In genomic region chr1:130300065-130300815, GRCm38 (mm10) we compare ENCODE assay signal across 7 mouse cellular contexts.
DNase-seq lines count a peak whose midpoint lies in the region; ATAC-seq lines count a peak whose summit lies in the region.

No protein-coding gene starts in this region.

- ATAC-seq in forebrain, embryonic 14.5 days, result peak; percentile 90
- peak; percentile 86 for ATAC-seq in liver, embryonic 11.5 days (replicated peaks; ENCODE audit: low FRiP score)
- peak; percentile 66 for ATAC-seq in stomach, embryonic 16.5 days (ENCODE audit: insufficient read depth, low FRiP score)

- H3K4me3 ChIP-seq in forebrain, embryonic 14.5 days (ENCODE audit: low read depth, low read length), result 0 out of 2 replicates have a peak overlapping the region, but pooled peaks have one; percentile 4
- H3K4me3 ChIP-seq in liver, embryonic 11.5 days (ENCODE audit: low read depth, low read length), result peak overlapping the region; percentile 13
- no peak overlapping the region for H3K4me3 ChIP-seq in stomach, embryonic 16.5 days (replicated peaks; ENCODE audit: low read length)

- no peaks in the 10 kb centered on the region for H3K36me3 ChIP-seq in forebrain, embryonic 14.5 days (ENCODE audit: control insufficient read depth, insufficient read depth, low read length)
- no peaks in the 10 kb centered on the region for H3K36me3 ChIP-seq in liver, embryonic 11.5 days (ENCODE audit: control insufficient read depth, insufficient read depth, low read length)
- no peaks in the 10 kb centered on the region for H3K36me3 ChIP-seq in stomach, embryonic 16.5 days (ENCODE audit: control insufficient read depth, insufficient read depth, low read length)

- H3K9ac ChIP-seq in forebrain, embryonic 14.5 days (ENCODE audit: low read length), result peak overlapping the region; percentile 0; the same call in 1 of the 2 replicates
- no peak overlapping the region for H3K9ac ChIP-seq in liver, embryonic 11.5 days (ENCODE audit: low read depth, low read length)
- no peak overlapping the region for H3K9ac ChIP-seq in stomach, embryonic 16.5 days (ENCODE audit: low read length)

- no peaks in the 10 kb centered on the region for H3K9me3 ChIP-seq in forebrain, embryonic 14.5 days (replicated peaks; ENCODE audit: control insufficient read depth, low read length)
- H3K9me3 ChIP-seq in liver, embryonic 11.5 days (ENCODE audit: control insufficient read depth, low read length), result no peaks in the 10 kb centered on the region
- no peaks in the 10 kb centered on the region for H3K9me3 ChIP-seq in stomach, embryonic 16.5 days (replicated peaks; ENCODE audit: control insufficient read depth, low read length)

- H3K27ac ChIP-seq in forebrain, embryonic 14.5 days (ENCODE audit: low read depth, low read length), result no peak overlapping the region
- H3K27ac ChIP-seq in liver, embryonic 11.5 days (ENCODE audit: low read depth, low read length), result peak overlapping the region; percentile 64
- H3K27ac ChIP-seq in stomach, embryonic 16.5 days (ENCODE audit: low read length), result no peak overlapping the region

- H3K4me2 ChIP-seq in forebrain, embryonic 14.5 days (ENCODE audit: low read length), result peak overlapping the region; percentile 43
- H3K4me2 ChIP-seq in liver, embryonic 11.5 days, result peak overlapping the region; percentile 62
- H3K4me2 ChIP-seq in stomach, embryonic 16.5 days (ENCODE audit: low read depth, low read length), result peak overlapping the region; percentile 25; the same call in 1 of the 2 replicates

- DNase-seq in right cerebral cortex, postnatal 4 days, result peak; percentile 13
- no peak for DNase-seq in right cerebral cortex, adult 2 months (ENCODE audit: low spot score in 2 of 2)
- DNase-seq in forebrain, embryonic 14.5 days (ENCODE audit: low spot score), result peak; percentile 82
- peak; percentile 65 for DNase-seq in liver, embryonic 11.5 days (ENCODE audit: low spot score)
- no peak for DNase-seq in urinary bladder, postnatal 4 days (ENCODE audit: low spot score in 2 of 2)
- DNase-seq in gastrocnemius, postnatal 25 days, result no peak

- H3K27me3 ChIP-seq in forebrain, embryonic 14.5 days (replicated peaks; ENCODE audit: control insufficient read depth, insufficient read depth, low read length), result no peaks in the 10 kb centered on the region
- H3K27me3 ChIP-seq in liver, embryonic 11.5 days (replicated peaks; ENCODE audit: control insufficient read depth, insufficient read depth, low read length), result no peaks in the 10 kb centered on the region
- no peaks in the 10 kb centered on the region for H3K27me3 ChIP-seq in stomach, embryonic 16.5 days (ENCODE audit: control insufficient read depth, insufficient read depth, low read length)

- H3K4me1 ChIP-seq in forebrain, embryonic 14.5 days (ENCODE audit: control insufficient read depth, insufficient read depth, low read length), result peaks cover 7% of the 10 kb centered on the region; the same call in 1 of the 2 replicates
- H3K4me1 ChIP-seq in liver, embryonic 11.5 days (replicated peaks; ENCODE audit: control insufficient read depth, insufficient read depth, low read length), result peaks cover 16% of the 10 kb centered on the region
- no peaks in the 10 kb centered on the region for H3K4me1 ChIP-seq in stomach, embryonic 16.5 days (ENCODE audit: control insufficient read depth, insufficient read depth, low read length)

- 3% methylated on average over 13 of the region's 13 CpGs for WGBS in forebrain, embryonic 14.5 days
- WGBS in liver, embryonic 11.5 days, result 8% methylated on average over 13 of the region's 13 CpGs
- WGBS in stomach, embryonic 16.5 days, result 14% methylated on average over 13 of the region's 13 CpGs

Comparison
In these comparisons a context has a peak if more than half of its experiments do, and no peak if none do; other contexts are left out.
1. DNase-seq: peak in right cerebral cortex, postnatal 4 days (single experiment), forebrain, embryonic 14.5 days (single experiment) and liver, embryonic 11.5 days (single experiment); none in right cerebral cortex, adult 2 months (0 of 2), urinary bladder, postnatal 4 days (0 of 2) and gastrocnemius, postnatal 25 days (single experiment).
2. Peak in every context shown above with its lines, with median percentiles within 50 percentile points of each other: ATAC-seq and H3K4me2 ChIP-seq.